Mouse (Mus musculus): ENCODE results near the gene Cyp2e1. TPM values are rescaled to one million over a fixed set of nuclear protein-coding genes. Genes with fewer than 3 reads are reported as not detected.

The Cyp2e1 gene
- 0.36 and 1.3 TPM in 2 replicates for polyA plus RNA-seq (2012; rRNA removed)

DNA sequence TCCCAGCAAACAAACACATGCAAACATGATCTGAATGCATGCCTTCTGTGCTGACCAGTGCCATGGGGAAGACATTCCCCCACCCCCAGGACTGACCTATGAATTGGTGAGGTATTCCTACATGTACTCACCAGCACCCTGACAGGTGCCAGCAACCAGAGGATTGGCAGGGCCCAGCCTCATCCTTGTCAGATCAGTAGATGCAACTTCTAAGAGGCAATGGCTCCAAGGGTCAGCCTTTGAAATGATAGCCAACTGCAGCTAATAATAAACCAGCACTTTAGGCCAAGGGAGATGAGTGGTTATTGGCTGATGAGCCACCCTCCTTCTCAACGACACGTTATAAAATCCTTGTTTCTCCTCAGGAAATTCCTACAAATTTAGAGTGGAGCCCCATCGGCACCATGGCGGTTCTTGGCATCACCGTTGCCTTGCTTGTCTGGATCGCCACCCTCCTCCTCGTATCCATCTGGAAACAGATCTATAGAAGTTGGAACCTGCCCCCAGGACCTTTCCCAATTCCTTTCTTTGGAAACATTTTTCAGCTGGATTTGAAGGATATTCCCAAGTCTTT is at the start of gene Cyp2e1:
Cyp2e1 (plus strand) TSS at position 293 of the 574 bp plus-strand sequence.
- no peaks in the 10 kb centered on the region for H3K4me1 ChIP-seq (ENCODE audit: control insufficient read depth, insufficient read depth, insufficient read length)
- H3K27me3 ChIP-seq (ENCODE audit: control insufficient read depth, insufficient read depth, low read length): no peaks in the 10 kb centered on the region
- TF ChIP-seq POLR2A (IDR thresholded peaks at IDR 0.05; ENCODE audit: low read depth, low read length) (no peak), CTCF (IDR thresholded peaks at IDR 0.05; ENCODE audit: extremely low read depth, insufficient read depth, insufficient read length, insufficient replicate concordance) (no peak)
- no peak within 1 kb of the TSS for H3K4me3 ChIP-seq (ENCODE audit: extremely low read depth, insufficient read depth, insufficient read length)
- no peak for DNase-seq (ENCODE audit: low read depth in 1 of 2, low spot score in 2 of 2)
- H3K27ac ChIP-seq (ENCODE audit: insufficient read depth, low read length): no peak within 1 kb of the TSS
- WGBS: 83% methylated on average over 7 of the region's 7 CpGs
- H3K36me3 ChIP-seq (ENCODE audit: control insufficient read depth, insufficient read depth, low read length): no peaks in the 10 kb centered on the region

GRCm38 (mm10) chr7:140717155-140718055 is 46.1 kb upstream of the Cyp2e1 start:
- Histone ChIP-seq H3K4me1 (ENCODE audit: control insufficient read depth, insufficient read depth, insufficient read length) (no peaks in the 10 kb centered on the region), H3K4me3 (ENCODE audit: extremely low read depth, insufficient read depth, insufficient read length) (no peak overlapping the region), H3K36me3 (ENCODE audit: control insufficient read depth, insufficient read depth, low read length) (no peaks in the 10 kb centered on the region), H3K27me3 (ENCODE audit: control insufficient read depth, insufficient read depth, low read length) (no peaks in the 10 kb centered on the region), H3K27ac (ENCODE audit: insufficient read depth, low read length) (no peak overlapping the region)
- WGBS: 77% methylated on average over 7 of the region's 7 CpGs
- no peak for DNase-seq (ENCODE audit: low read depth in 1 of 2, low spot score in 2 of 2)
- TF ChIP-seq POLR2A (IDR thresholded peaks at IDR 0.05; ENCODE audit: low read depth, low read length): no peak
- no peak for TF ChIP-seq CTCF (IDR thresholded peaks at IDR 0.05; ENCODE audit: extremely low read depth, insufficient read depth, insufficient read length, insufficient replicate concordance)

- no peaks in the 10 kb centered on the region for H3K36me3 ChIP-seq (ENCODE audit: control insufficient read depth, insufficient read depth, low read length)
- 71% methylated on average over 6 of the region's 6 CpGs for WGBS
- H3K4me1 ChIP-seq (ENCODE audit: control insufficient read depth, insufficient read depth, insufficient read length): no peaks in the 10 kb centered on the region
- DNase-seq (ENCODE audit: low read depth in 1 of 2, low spot score in 2 of 2): no peak
- H3K27me3 ChIP-seq (ENCODE audit: control insufficient read depth, insufficient read depth, low read length): no peaks in the 10 kb centered on the region
- TF ChIP-seq CTCF (IDR thresholded peaks at IDR 0.05; ENCODE audit: extremely low read depth, insufficient read depth, insufficient read length, insufficient replicate concordance) (no peak), POLR2A (IDR thresholded peaks at IDR 0.05; ENCODE audit: low read depth, low read length) (no peak)
- H3K4me3 ChIP-seq (ENCODE audit: extremely low read depth, insufficient read depth, insufficient read length): no peak overlapping the region
- H3K27ac ChIP-seq (ENCODE audit: insufficient read depth, low read length): no peak overlapping the region
Observed at GRCm38 (mm10) chr7:140721095-140721494, 42.4 kb upstream of the Cyp2e1 start.

DNA sequence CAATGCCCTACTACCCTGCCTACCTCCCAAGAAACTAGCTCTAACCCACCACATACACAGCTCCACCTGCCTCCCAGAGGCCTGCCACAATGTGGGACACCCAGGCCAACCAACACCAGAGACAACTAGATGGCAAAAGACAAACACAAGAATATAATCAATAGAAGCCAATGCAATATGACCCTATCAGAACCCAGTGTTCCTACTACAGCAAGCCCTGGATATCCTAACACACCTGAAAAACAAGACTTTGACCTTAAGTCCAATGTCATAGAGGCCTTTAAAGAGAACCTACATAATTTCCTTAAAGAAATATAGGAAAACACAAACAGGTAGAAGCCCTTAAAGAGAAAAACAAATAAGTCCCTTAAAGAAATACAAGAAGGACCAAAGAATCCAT is 38.0 kb upstream of the Cyp2e1 start:
- H3K4me3 ChIP-seq (ENCODE audit: extremely low read depth, insufficient read depth, insufficient read length): no peak overlapping the region
- H3K27me3 ChIP-seq (ENCODE audit: control insufficient read depth, insufficient read depth, low read length): no peaks in the 10 kb centered on the region
- H3K4me1 ChIP-seq (ENCODE audit: control insufficient read depth, insufficient read depth, insufficient read length): no peaks in the 10 kb centered on the region
- no peak for DNase-seq (ENCODE audit: low read depth in 1 of 2, low spot score in 2 of 2)
- TF ChIP-seq CTCF (IDR thresholded peaks at IDR 0.05; ENCODE audit: extremely low read depth, insufficient read depth, insufficient read length, insufficient replicate concordance): no peak
- TF ChIP-seq POLR2A (IDR thresholded peaks at IDR 0.05; ENCODE audit: low read depth, low read length): no peak
- H3K27ac ChIP-seq (ENCODE audit: insufficient read depth, low read length): no peak overlapping the region
- no peaks in the 10 kb centered on the region for H3K36me3 ChIP-seq (ENCODE audit: control insufficient read depth, insufficient read depth, low read length)

- no peaks in the 10 kb centered on the region for H3K36me3 ChIP-seq (ENCODE audit: control insufficient read depth, insufficient read depth, low read length)
- no peak overlapping the region for H3K4me3 ChIP-seq (ENCODE audit: extremely low read depth, insufficient read depth, insufficient read length)
- WGBS: 57% methylated on average over 2 of the region's 2 CpGs
- DNase-seq (ENCODE audit: low read depth in 1 of 2, low spot score in 2 of 2): no peak
- no peaks in the 10 kb centered on the region for H3K4me1 ChIP-seq (ENCODE audit: control insufficient read depth, insufficient read depth, insufficient read length)
- no peaks in the 10 kb centered on the region for H3K27me3 ChIP-seq (ENCODE audit: control insufficient read depth, insufficient read depth, low read length)
- H3K27ac ChIP-seq (ENCODE audit: insufficient read depth, low read length): no peak overlapping the region
- TF ChIP-seq POLR2A (IDR thresholded peaks at IDR 0.05; ENCODE audit: low read depth, low read length): no peak
- no peak for TF ChIP-seq CTCF (IDR thresholded peaks at IDR 0.05; ENCODE audit: extremely low read depth, insufficient read depth, insufficient read length, insufficient replicate concordance)
Observed at GRCm38 (mm10) chr7:140733162-140733561, 30.4 kb upstream of the Cyp2e1 start.

DNA sequence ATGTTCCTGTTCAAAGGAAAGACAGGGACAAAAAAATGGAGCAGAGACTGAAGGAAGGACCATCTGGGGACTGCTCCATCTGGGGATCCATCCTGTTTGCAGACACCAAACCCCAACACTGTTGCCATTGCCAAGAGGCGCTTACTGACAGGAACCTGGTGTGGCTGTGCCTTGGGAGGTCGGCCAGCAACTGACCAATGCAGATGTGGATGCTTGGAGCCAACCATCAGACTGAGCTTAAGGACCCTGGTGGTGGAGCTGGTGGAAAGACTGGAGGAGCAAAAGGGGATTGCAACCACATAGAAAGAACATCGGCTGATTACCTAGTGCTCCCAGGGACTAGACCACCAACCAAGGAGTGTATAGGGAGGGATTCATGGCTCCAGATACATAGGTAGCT is 16.1 kb upstream of the Cyp2e1 start:
- DNase-seq (ENCODE audit: low read depth in 1 of 2, low spot score in 2 of 2): no peak
- H3K36me3 ChIP-seq (ENCODE audit: control insufficient read depth, insufficient read depth, low read length): no peaks in the 10 kb centered on the region
- H3K4me3 ChIP-seq (ENCODE audit: extremely low read depth, insufficient read depth, insufficient read length): no peak overlapping the region
- no peak overlapping the region for H3K27ac ChIP-seq (ENCODE audit: insufficient read depth, low read length)
- WGBS: 78% methylated on average over 3 of the region's 3 CpGs
- no peaks in the 10 kb centered on the region for H3K27me3 ChIP-seq (ENCODE audit: control insufficient read depth, insufficient read depth, low read length)
- TF ChIP-seq CTCF (IDR thresholded peaks at IDR 0.05; ENCODE audit: extremely low read depth, insufficient read depth, insufficient read length, insufficient replicate concordance) (no peak), POLR2A (IDR thresholded peaks at IDR 0.05; ENCODE audit: low read depth, low read length) (no peak)
- no peaks in the 10 kb centered on the region for H3K4me1 ChIP-seq (ENCODE audit: control insufficient read depth, insufficient read depth, insufficient read length)
